Mouse (Mus musculus) layer of hippocampus, postnatal 25 days (tissue): ENCODE data around the gene Plxnd1. TPM values are rescaled to one million over a fixed set of nuclear protein-coding genes. Genes with fewer than 3 reads are reported as not detected.

Experiments used
- DNase-seq, 2 experiments: peaks; one replicate each; pipeline ENCODE4 v3.0.0; 2022; ENCODE audit warnings: mixed read lengths in 2 of 2, low spot score in 1 of 2; ENCODE audit errors: extremely low spot score in 1 of 2
- total RNA-seq, 2 experiments: library from RNA; stranded (reverse); gene quantifications; 2 replicates each; pipeline ENCODE4 v1.2.3; 2021

Gene Plxnd1
- total RNA-seq, 2 experiments from 2014 or later = 17.8 to 24.5 TPM

DNA sequence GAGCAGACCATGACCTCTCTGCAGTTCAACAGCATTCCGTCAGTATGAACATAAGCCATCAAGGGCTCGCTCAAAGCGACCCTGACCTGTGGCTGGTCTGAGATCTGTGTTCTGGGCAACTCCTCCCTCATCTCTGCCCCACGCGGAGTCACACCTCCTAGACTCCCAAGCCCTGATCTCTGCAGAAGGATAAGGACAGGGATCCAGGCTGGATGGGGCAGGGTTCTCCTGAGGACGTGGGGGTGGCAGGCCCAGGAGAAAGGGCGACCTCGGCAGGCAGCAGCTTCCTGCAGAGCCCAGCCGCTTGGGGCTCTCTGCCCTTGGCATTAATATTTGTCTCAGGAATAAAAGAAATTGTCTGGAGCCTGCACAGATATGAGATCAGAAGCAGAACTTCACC lies 9.2 kb downstream of the Plxnd1 start:
- DNase-seq = no peak

DNA sequence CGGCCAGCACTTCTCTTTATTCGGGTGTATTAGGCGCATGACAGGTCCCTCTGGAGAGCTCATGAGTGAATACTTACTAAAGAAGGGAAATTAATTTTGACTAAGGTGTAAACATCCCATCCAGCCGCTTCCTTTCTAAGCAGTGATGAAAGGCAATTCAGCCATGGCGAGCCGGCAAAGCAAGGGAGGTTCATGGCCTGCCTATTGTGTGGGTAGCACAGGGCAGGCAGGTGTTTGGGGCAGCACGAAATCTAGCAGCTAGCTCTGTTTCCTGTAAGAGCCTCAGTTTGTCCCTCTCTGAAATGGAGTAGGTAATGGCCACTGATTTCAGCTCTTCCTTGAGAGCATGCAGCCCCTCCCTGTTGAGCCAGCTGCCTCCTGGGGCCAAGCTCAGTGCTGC lies 10.2 kb downstream of the Plxnd1 start:
- no peak for DNase-seq

DNA sequence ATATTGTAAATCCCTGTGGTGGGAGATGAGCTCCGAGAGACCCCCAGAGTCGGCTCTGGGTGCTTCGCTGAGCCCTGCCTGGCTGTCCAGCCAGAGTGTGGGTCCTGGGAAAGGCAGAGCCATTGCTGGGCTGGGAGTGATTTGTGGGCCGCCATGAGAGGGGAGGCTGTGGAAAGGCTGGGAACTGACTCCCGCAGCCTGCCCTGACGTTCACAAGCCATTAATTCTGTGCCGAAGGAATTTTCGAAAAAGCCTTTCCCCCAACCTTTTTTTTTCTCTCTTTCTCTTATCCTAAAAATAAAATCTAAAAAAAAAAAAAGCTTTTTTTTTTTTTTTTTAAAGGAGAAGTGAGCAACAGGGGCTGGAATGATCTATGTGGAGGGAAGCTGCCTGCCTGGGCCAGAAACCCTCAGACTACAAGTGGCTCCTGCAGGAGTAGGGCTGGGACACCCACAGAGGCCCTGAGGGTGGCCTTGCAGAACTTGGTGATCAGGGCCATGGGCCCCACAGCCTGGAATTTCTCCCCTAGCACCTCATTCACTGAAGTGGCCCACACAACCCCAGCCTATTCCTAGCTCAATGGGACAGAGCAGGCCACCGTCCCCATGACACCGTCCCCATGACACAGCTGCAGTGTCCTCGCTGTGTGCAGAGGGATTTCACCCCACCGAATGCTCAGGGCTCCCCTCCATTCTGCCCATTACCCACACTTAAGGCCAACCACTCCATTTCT lies 11.3 kb downstream of the Plxnd1 start:
- no peak for DNase-seq

DNA sequence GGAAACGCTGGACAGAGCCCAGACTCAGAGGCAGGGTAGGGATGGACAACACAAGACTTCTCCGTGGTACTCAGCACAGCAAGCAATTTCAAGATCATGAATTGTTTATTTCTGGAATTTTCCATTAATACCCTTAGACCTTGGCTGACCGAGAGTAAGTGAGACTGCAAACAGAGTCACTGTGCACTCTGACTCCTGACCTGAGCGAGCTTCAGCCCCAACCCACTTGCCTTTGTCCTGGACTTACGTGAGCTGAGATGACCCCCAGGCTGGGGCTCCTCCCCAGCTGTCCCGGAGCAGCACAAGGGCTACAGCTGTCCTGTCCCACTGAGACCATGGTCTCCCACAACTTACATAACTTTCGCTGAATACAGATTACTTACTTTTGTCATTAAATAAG lies 11.9 kb downstream of the Plxnd1 start:
- no peak for DNase-seq

DNA sequence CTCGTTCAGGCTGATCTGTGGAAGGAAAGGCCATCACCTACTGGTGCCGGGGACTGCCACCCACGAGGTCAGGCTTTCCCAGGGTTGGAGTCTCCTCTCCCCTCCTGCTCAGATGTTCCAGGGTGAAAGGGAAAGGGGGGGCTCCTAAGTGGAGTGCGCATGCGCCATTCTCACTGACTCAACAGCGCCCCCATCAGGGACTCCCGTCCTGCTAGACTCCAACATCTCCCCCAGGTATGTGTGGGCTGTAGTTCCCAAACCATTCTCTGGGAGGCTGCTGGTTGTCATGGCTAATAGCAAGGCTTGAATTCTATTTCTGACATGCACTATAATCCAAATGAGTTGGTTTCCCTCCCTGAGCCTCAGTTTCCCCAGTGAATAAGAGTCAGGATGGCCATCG lies 16.2 kb downstream of the Plxnd1 start:
- no peak for DNase-seq

DNA sequence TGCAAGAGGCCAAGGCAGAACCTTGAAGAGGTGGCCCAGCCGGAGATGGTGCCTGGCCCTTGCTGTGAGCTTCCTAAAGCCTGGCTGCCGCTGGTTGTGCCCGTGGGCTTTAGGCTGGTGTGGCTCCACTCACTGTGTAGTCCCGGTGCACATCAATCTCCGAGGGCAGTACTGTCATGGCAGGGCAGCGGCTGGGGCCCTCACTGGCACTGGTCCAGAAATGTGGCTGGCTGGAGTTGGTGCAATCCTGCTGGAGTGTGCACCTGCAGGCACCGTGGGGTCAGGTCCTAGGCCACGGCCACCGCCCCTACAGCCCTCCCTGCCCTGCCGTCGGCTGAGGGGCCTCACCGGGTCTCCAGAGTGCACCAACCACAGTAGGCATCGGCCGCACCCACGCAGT lies 17.0 kb downstream of the Plxnd1 start:
- no peak for DNase-seq

DNA sequence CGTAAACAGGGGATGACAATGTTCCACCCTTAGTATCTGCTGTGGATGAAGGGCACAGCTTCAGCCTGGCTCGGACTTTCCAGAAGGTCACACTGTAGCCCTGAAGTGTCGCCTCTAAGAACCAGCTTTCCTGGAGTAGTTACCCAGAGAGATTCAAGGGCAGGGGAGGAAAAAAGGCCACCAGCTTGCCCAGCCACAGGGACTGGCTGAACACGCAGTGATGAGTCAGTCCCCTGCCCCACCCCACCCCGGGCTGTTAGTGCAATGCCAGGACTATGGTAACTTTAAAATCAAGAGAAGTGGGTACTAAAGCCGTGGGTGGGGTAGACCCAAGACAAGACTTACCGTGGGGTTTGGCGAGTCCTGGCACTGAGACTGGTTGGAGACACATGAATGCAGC lies 19.2 kb downstream of the Plxnd1 start:
- no peak for DNase-seq

DNA sequence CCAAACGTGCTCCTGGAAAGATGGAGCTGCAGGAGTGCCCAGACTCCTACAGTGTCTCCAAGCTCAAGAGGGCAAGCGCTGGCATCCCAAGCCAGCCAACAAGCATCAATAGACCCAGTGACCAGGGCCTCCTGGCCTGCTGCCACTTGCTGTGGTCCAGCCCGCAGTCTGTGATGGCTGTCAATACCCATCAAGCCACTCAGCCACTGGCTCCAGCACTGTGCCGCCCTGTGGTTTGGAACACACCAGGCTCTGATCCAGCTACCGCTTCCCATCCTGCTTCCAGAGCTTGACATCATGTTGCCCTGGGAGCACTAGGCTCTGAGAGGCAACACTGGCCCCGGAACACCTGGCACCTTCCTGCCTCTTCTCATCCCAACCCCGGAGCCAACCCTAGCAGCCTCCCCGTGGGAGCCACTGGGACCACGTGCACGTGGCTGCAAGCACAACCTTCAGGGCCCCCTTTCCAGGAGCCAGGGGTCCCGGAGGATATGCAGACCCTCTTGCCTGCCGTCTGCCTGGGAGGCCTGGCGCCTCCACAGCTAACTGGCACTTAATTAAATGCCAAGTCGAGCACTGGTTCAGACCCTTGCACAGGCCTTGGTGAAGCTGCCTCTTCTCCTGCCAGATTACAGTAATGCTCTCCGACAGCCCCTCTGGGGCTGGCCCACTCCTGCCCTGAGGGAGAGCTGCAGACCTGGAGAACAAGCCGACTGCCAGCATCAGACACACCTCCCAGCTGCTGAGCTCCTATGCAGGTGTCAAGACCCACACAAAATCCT lies 20.7 kb downstream of the Plxnd1 start:
- DNase-seq = no peak

DNA sequence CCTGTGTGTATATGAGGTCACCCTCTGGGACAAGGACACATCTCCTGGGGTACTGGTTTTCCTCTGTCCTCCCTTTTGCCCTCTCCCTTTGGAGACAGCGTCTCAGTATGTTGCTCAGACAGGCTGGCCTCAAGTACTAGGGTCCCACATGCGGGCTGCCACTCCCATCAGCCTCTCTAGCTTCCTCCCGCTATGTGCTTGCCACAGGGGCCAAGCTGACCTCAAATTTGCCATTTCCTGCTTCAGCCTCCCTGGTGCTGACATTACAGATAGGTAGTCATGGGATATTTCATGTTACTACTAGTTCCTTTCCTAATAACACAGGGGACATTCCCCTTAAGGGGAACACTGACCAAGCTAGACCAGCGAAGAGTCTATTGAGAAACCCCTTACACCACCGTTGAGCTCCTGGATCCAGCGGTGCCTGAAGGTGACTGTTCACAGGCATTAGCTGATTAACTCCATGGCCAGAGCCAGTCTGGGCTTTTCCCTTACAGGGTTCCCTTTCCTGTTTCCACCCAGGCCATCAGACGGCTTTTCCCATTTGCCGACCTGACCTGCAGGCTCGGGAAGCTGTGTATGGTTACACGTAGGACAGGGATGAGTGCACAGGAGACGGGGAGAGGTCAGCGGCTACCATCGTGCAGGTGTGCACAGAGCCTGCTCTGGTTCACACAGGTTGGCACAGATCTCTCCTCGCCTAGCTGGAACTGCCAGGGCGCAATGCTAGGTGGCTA lies 21.5 kb downstream of the Plxnd1 start:
- DNase-seq = no peak

DNA sequence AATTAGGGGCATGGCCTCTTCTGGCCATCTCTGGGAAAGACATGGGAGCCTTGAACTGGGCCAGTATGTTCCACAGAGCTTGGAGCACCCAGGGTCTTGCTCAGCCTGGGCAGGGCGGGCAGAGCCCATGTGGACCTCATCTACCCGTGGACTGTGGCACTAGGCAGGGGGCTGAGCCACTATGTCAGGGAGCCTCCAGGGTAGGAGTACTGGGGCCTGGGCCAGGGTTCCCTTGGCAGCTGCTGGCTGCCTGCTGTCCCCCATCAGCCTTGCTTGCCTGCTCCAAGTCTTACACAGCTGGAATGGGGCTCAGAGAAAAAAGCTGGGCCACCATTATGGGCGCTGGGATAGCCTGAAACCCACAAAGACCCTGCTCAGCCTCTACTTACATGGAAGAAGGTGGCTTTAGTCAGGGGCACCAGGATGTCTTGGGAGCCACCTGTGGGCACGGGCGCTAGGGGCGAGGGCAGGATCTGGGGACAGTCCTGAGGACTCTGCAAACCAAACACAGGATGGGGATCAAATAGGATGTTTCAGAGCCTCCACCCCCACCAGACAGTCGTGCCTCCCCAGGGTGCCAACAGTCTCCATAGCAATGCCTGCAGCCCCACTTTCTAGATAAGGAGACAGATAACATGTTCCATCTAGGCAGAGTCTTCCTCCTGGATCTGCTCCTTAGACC lies 22.6 kb downstream of the Plxnd1 start:
- no peak for DNase-seq

DNA sequence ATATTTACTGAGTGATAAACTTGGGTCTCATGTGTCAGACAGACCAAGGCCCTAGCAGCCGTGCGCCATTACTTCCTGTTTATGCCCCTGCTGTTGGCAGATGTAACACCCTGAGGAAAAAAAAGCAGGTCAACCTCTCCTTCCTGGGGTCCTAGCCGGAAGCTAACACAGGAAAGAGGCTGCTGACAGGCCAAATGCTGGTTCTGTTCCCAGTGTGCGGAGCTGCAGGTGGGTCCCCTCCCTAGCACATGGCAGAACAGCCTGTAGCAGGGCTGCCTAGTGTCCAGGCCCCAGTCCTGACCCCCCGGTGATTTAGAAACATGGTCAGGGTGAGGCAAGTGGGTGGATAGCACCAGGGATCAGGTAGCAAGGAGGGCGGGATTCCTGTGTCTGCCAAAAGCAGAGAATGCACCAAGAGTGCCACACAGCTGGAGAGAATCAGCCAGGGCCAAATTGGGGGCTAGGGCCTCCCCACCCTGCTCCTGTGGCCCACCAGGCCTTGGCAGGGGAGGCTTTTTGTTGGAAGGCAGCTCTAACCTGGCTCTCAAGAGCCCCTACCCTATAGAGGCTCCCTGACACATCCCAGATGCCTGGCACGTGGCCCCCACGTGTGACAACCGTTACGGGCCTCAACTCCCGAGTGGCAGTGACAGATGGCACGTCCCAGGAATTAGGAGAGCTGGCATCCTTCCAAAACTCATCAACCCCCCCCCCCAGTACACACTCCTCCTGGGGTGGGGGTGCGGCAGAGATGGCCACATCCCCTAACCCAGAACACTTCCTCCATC lies 23.3 kb downstream of the Plxnd1 start:
- no peak for DNase-seq

DNA sequence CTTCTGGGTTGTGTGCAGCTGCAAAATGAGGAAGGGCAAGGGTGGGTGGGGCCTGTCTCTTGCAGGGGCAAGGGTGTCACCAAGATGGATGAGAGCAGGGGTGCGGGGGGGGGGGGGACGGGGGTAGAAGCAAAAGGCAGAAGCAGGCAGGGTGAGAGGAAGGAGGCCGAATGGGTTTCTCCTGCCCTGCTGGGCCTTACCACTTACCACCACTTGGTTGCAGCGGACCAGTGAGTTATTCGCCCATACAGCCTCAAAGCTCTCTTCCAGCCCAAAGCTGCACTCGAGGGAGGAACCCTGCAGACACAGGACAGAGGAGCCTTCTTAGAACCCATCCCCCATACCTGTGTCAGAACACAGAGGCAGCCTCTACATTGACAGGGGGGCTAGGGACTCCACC lies 24.9 kb downstream of the Plxnd1 start:
- DNase-seq = no peak

DNA sequence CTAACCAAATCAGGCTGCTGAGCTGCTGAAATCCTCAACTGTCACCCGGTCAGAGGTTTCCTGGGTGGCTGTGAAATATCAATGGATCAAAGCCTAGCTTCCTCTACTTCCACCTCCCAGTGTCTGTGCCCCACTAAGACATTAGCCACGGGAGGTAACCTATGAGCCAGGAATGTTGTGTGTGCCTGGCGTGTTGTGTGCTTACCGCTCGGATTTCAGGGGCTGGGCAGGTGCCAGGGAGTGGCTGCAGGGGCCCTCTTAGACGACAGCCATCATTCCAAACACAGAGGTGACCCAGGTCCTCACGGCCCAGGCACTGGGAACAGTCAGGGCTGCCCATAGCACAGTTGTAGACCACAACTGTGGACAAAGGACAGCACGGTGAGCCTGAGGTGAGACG lies 25.7 kb downstream of the Plxnd1 start:
- DNase-seq = no peak

DNA sequence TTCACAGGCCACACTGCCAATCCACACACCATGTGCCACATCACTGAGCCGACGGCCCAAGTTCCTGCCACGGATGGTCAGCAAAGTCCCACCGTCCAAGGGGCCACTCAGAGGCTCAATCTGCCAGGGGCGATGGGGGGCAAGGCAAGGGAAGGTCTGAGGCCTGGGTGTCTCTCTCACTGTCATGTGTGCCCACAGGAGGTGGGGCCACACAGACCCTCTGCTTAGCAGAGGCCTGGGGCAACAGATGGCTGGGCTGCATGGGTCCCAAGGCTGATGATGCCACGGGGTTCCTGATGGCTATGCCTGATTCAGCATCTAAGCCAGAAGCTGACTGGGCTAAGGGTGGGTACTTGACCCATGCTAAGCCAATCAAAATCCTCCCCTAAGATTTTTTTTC lies 26.1 kb downstream of the Plxnd1 start:
- DNase-seq = no peak

DNA sequence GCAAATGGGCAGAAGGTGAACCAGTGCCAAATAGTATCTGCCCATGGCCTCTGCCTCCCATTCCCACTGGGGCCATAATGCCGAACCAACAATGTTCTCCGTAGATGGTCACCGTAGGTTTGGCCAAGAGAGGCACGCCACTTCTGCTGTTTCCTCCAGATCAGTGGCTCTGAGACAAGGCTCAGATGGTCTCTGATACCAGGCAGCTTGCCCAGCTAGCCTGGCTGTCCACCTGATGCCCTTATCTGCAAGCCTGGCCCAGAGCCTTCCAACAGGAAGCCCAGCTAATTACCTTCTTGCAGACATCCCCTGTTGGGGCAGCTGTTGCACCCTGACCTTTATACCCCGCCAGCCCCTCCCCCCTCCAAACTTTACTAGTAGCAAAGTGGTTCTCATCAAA lies 26.7 kb downstream of the Plxnd1 start:
- no peak for DNase-seq

DNA sequence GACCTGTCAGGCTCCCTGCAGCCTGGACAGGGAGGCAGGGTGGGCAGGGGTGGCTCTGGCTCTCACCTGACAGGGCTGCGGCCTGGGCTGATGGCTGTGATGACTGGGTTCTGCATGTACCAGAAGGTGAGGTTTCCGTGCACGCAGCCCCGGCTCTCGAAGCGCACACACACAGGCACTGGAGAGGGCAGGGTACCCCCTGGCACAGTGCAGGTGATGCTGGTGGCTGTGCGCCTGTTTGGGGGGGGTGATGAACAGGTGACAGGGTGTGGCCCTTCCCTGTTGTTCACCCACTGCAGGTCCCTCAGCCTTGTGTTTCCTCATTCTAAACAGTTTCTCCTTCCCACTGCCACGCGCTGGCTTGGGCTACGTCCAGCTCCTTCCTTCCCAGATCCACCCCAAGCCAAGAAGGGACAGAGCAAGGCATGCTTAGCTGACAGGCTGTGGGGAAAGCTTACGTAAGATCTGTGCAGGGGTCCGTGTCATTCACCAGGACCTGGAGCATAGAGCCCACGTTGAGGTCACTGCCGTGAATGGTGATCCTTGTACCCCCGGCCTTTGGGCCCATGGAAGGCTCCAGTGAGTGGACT lies 27.4 kb downstream of the Plxnd1 start:
- DNase-seq = no peak

DNA sequence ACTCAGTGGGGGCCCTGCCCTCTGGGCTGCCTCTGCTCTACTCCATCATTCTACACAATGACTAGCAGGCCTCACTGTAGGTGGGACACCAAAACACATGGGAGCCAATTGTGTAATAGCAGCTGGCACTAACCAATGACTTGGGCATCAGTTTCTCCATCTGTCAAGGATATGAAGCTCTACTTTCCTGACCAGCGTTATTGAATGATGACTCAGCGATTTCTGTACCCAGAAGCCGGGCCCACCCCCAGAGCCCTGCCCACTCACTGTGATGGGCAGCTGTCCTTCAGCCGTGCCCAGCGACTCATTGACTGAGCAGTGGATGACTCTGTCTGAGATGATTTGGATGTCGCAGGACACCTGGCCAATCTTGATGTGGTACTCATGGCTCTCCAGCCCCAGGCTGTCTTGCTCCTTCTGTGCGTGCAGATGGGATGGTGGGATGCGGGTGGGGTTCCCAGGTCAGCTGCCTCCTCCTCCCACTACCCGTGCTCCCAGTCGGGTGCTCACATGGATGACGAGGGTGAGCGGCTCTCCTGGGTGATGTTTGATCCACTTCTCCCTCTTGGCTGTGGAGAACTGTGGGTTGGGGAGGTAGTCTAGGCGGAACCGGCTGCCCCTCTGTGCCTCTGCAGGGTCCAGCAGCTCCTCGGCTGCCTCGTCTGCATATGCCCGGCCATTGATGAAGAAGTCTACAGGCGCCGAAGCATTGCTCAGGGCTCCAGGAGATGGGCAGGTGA lies 28.4 kb downstream of the Plxnd1 start:
- DNase-seq = no peak

DNA sequence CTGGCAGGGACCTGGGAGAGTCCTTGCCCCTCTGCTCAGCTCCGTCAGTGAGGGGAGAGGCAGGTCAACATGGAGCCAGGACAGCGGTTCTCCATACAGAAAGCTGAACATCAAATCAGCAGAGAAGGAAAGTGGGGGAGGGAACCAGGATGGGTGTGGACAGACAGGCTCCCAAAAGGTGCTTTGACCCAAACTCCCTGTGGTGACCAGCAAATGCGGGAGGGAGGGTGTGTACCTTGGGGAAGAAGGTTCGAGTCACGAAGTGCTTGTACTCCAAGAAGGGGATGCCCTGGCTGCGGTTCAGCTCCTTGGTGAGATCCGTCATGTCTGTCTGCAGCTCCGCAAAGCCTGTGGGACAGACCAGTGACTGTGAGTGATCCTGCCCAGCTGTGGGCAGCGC lies 31.1 kb downstream of the Plxnd1 start:
- DNase-seq = no peak

DNA sequence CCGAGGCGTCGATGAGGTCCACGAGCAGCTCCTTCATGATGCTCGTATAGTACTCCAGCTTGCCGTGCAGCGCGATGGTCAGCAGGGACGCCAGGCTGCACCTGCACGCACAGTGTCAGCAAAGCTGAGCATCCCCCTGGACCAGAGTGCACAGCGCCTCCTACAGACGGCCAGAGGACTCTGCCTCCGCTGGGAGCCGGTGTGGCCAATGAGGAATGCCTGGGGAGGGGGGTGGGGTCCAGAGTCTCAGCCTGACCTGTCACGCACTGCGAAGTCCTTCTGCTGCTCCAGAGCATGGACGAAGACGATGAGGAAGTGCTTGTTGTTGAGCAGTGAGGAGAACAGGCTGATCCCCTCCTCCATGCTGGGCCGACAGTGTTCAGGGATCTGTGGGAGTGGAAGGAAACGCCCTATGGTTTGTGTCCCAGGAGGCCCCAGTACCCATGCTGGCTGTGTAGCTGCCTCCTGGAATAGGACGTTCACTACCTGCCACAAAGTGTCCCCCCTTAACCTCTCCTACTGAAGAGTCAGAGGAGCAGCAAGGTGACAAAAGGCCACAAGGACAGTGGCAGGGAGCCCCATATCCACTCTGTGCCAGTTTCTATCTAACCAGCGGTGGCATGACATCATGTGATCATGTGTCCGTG lies 32.2 kb downstream of the Plxnd1 start:
- no peak for DNase-seq
